7 mouse cellular contexts compared by ENCODE assay signal in the genomic region with DNA sequence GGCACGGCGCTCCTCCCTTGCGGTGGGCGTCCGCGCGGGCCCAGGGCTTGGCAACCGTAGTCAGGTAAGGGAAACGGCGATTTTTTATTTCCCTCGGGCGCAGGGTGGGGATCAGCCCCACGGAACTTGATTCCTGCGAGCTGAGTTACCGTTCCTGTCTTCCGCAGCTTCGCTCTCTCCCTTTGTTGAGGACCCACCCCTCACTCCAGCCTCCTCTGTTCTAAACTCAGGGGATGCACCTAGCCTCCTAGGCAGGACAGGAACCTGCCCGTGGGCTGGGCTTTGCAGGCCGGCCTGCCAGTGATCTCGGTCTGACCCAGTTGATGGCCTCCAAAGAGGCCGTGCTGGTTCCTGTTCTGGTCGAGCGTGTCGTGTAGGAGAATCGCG. TPM values are rescaled to one million over a fixed set of nuclear protein-coding genes. Genes with fewer than 3 reads are reported as not detected.
DNase-seq lines count a peak whose midpoint lies in the region; ATAC-seq and TF ChIP-seq lines count a peak whose summit lies in the region.

No protein-coding gene starts in this region.

- ATAC-seq in lung, postnatal 0 days = no peak
- ATAC-seq in liver, embryonic 11.5 days (replicated peaks; ENCODE audit: low FRiP score) = peak; percentile 22
- no peak for ATAC-seq in stomach, postnatal 0 days (ENCODE audit: low FRiP score, low TSS enrichment)

- no peak for DNase-seq in lung, postnatal 0 days (ENCODE audit: low spot score)
- no peak for DNase-seq in lung, adult 18-20 months
- no peak for DNase-seq in forebrain, embryonic 10.5 days (ENCODE audit: extremely low spot score, low spot score)
- DNase-seq in liver, embryonic 11.5 days (ENCODE audit: low spot score) = no peak
- no peak for DNase-seq in stomach, postnatal 0 days (ENCODE audit: low spot score)
- no peak for DNase-seq in cerebellum, adult 11-12 months
- no peak for DNase-seq in thymus, postnatal 14 days

- TF ChIP-seq EP300 in lung, postnatal 0 days (IDR thresholded peaks at IDR 0.05) = no peak
- no peak for TF ChIP-seq EP300 in stomach, postnatal 0 days (optimal IDR thresholded peaks at IDR 0.05)

- 1% methylated on average over 26 of the region's 26 CpGs for WGBS in lung, postnatal 0 days
- under 1% methylated on average over 26 of the region's 26 CpGs for WGBS in forebrain, embryonic 10.5 days
- under 1% methylated on average over 26 of the region's 26 CpGs for WGBS in liver, embryonic 11.5 days
- under 1% methylated on average over 26 of the region's 26 CpGs for WGBS in stomach, postnatal 0 days

- no peaks in the 10 kb centered on the region for H3K27me3 ChIP-seq in lung, postnatal 0 days (replicated peaks; ENCODE audit: insufficient read depth, low read length)
- no peaks in the 10 kb centered on the region for H3K27me3 ChIP-seq in forebrain, embryonic 10.5 days (ENCODE audit: poor library complexity, severe bottlenecking)
- H3K27me3 ChIP-seq in liver, embryonic 11.5 days (replicated peaks; ENCODE audit: control insufficient read depth, insufficient read depth, low read length) = no peaks in the 10 kb centered on the region
- no peaks in the 10 kb centered on the region for H3K27me3 ChIP-seq in stomach, postnatal 0 days (ENCODE audit: control insufficient read depth, insufficient read depth, low read length)

- H3K4me3 ChIP-seq in lung, postnatal 0 days (ENCODE audit: low read depth, low read length) = peak overlapping the region; percentile 67
- H3K4me3 ChIP-seq in forebrain, embryonic 10.5 days = peak overlapping the region; percentile 96
- peak overlapping the region; percentile 87 for H3K4me3 ChIP-seq in liver, embryonic 11.5 days (ENCODE audit: low read depth, low read length)
- H3K4me3 ChIP-seq in stomach, postnatal 0 days (ENCODE audit: low read depth, low read length) = peak overlapping the region; percentile 72

- peaks cover 7% of the 10 kb centered on the region; the same call in 1 of the 2 replicates for H3K36me3 ChIP-seq in lung, postnatal 0 days (ENCODE audit: insufficient read depth, low read length)
- H3K36me3 ChIP-seq in forebrain, embryonic 10.5 days (replicated peaks) = peaks cover 58% of the 10 kb centered on the region
- H3K36me3 ChIP-seq in liver, embryonic 11.5 days (ENCODE audit: control insufficient read depth, insufficient read depth, low read length) = peaks cover 22% of the 10 kb centered on the region
- H3K36me3 ChIP-seq in stomach, postnatal 0 days (ENCODE audit: control insufficient read depth, insufficient read depth, low read length) = peaks cover 6% of the 10 kb centered on the region; the same call in 1 of the 2 replicates

- 0 out of 2 replicates have a peak overlapping the region, but pooled peaks have one; percentile 93 for H3K27ac ChIP-seq in lung, postnatal 0 days (ENCODE audit: low read length)
- H3K27ac ChIP-seq in forebrain, embryonic 10.5 days = peak overlapping the region; percentile 93
- H3K27ac ChIP-seq in liver, embryonic 11.5 days (ENCODE audit: low read depth, low read length) = peak overlapping the region; percentile 92
- H3K27ac ChIP-seq in stomach, postnatal 0 days (replicated peaks) = peak overlapping the region; percentile 69

- H3K9me3 ChIP-seq in lung, postnatal 0 days (ENCODE audit: low read length) = no peaks in the 10 kb centered on the region
- H3K9me3 ChIP-seq in forebrain, embryonic 10.5 days = no peaks in the 10 kb centered on the region
- no peaks in the 10 kb centered on the region for H3K9me3 ChIP-seq in liver, embryonic 11.5 days (ENCODE audit: control insufficient read depth, low read length)
- no peaks in the 10 kb centered on the region for H3K9me3 ChIP-seq in stomach, postnatal 0 days (ENCODE audit: control insufficient read depth, low read length)

- H3K4me2 ChIP-seq in lung, postnatal 0 days (replicated peaks; ENCODE audit: low read depth, low read length) = peak overlapping the region; percentile 83
- H3K4me2 ChIP-seq in liver, embryonic 11.5 days = peak overlapping the region; percentile 91
- peak overlapping the region; percentile 71 for H3K4me2 ChIP-seq in stomach, postnatal 0 days (replicated peaks; ENCODE audit: low read depth)

- peaks cover 7% of the 10 kb centered on the region for H3K4me1 ChIP-seq in lung, postnatal 0 days (ENCODE audit: insufficient read depth, low read depth, low read length)
- peaks cover 45% of the 10 kb centered on the region for H3K4me1 ChIP-seq in forebrain, embryonic 10.5 days
- peaks cover 15% of the 10 kb centered on the region for H3K4me1 ChIP-seq in liver, embryonic 11.5 days (replicated peaks; ENCODE audit: control insufficient read depth, insufficient read depth, low read length)
- 0 out of 2 replicates have a peak, but pooled peaks cover 4% of the 10 kb centered on the region for H3K4me1 ChIP-seq in stomach, postnatal 0 days (replicated peaks; ENCODE audit: control insufficient read depth, insufficient read depth)

- no peak for TF ChIP-seq CTCF in lung, postnatal 0 days (IDR thresholded peaks at IDR 0.05)
- TF ChIP-seq CTCF in stomach, postnatal 0 days (IDR thresholded peaks at IDR 0.05; ENCODE audit: low read depth) = no peak

- peak overlapping the region; percentile 37; the same call in 1 of the 2 replicates for H3K9ac ChIP-seq in lung, postnatal 0 days (replicated peaks; ENCODE audit: low read depth)
- peak overlapping the region; percentile 92 for H3K9ac ChIP-seq in liver, embryonic 11.5 days (ENCODE audit: low read depth, low read length)
- peak overlapping the region; percentile 41 for H3K9ac ChIP-seq in stomach, postnatal 0 days (ENCODE audit: low read length)

RNA-seq across cellular contexts. Expression of a gene that starts 0.4 kb away (rescaled TPM):
- 22.5 and 25.1 TPM in 2 replicates for polyA plus RNA-seq in lung, postnatal 0 days (2015; fragmentation: Nextera tagmentation; extraction: Ambion mirVana)
- 38.0 and 39.5 TPM in 2 replicates for polyA plus RNA-seq in forebrain, embryonic 10.5 days (2016; fragmentation: Nextera tagmentation; extraction: Ambion mirVana)
- polyA plus RNA-seq in liver, embryonic 11.5 days (2014; fragmentation: Nextera tagmentation; extraction: Ambion mirVana) = 35.7 and 38.0 TPM in 2 replicates
- polyA plus RNA-seq in stomach, postnatal 0 days (2015; fragmentation: Nextera tagmentation; extraction: Ambion mirVana) = 16.7 and 17.4 TPM in 2 replicates

RNA-seq across cellular contexts. Expression of a gene that starts 0.7 kb away (rescaled TPM):
- polyA plus RNA-seq in lung, postnatal 0 days (2015; fragmentation: Nextera tagmentation; extraction: Ambion mirVana) = 12.5 and 14.5 TPM in 2 replicates
- 349 TPM in 2 replicates for polyA plus RNA-seq in forebrain, embryonic 10.5 days (2016; fragmentation: Nextera tagmentation; extraction: Ambion mirVana)
- 229 and 255 TPM in 2 replicates for polyA plus RNA-seq in liver, embryonic 11.5 days (2014; fragmentation: Nextera tagmentation; extraction: Ambion mirVana)
- 33.8 and 44.0 TPM in 2 replicates for polyA plus RNA-seq in stomach, postnatal 0 days (2015; fragmentation: Nextera tagmentation; extraction: Ambion mirVana)

RNA-seq across cellular contexts. Expression of a gene that starts 6.3 kb away (rescaled TPM):
- 81.2 and 85.6 TPM in 2 replicates for polyA plus RNA-seq in lung, postnatal 0 days (2015; fragmentation: Nextera tagmentation; extraction: Ambion mirVana)
- 335 and 357 TPM in 2 replicates for polyA plus RNA-seq in forebrain, embryonic 10.5 days (2016; fragmentation: Nextera tagmentation; extraction: Ambion mirVana)
- 369 and 394 TPM in 2 replicates for polyA plus RNA-seq in liver, embryonic 11.5 days (2014; fragmentation: Nextera tagmentation; extraction: Ambion mirVana)
- polyA plus RNA-seq in stomach, postnatal 0 days (2015; fragmentation: Nextera tagmentation; extraction: Ambion mirVana) = 84.0 and 87.3 TPM in 2 replicates

RNA-seq across cellular contexts. Expression of a gene that starts 28.9 kb away (rescaled TPM):
- polyA plus RNA-seq in lung, postnatal 0 days (2015; fragmentation: Nextera tagmentation; extraction: Ambion mirVana) = 0.37 and 0.41 TPM in 2 replicates
- polyA plus RNA-seq in forebrain, embryonic 10.5 days (2016; fragmentation: Nextera tagmentation; extraction: Ambion mirVana) = 0.41 and 0.52 TPM in 2 replicates
- polyA plus RNA-seq in liver, embryonic 11.5 days (2014; fragmentation: Nextera tagmentation; extraction: Ambion mirVana) = 0.22 and 0.27 TPM in 2 replicates
- 0.25 and 0.42 TPM in 2 replicates for polyA plus RNA-seq in stomach, postnatal 0 days (2015; fragmentation: Nextera tagmentation; extraction: Ambion mirVana)

RNA-seq across cellular contexts. Expression of a gene that starts 29.2 kb away (rescaled TPM):
- 43.9 and 46.1 TPM in 2 replicates for polyA plus RNA-seq in lung, postnatal 0 days (2015; fragmentation: Nextera tagmentation; extraction: Ambion mirVana)
- polyA plus RNA-seq in forebrain, embryonic 10.5 days (2016; fragmentation: Nextera tagmentation; extraction: Ambion mirVana) = 70.0 and 73.0 TPM in 2 replicates
- 62.5 and 63.6 TPM in 2 replicates for polyA plus RNA-seq in liver, embryonic 11.5 days (2014; fragmentation: Nextera tagmentation; extraction: Ambion mirVana)
- 44.9 and 45.0 TPM in 2 replicates for polyA plus RNA-seq in stomach, postnatal 0 days (2015; fragmentation: Nextera tagmentation; extraction: Ambion mirVana)

Comparison
In these comparisons a context has a peak if more than half of its experiments do, and no peak if none do; other contexts are left out.
1. H3K9ac ChIP-seq: peak in every context shown above with its lines; median percentile 92 in liver, embryonic 11.5 days; 41 in stomach, postnatal 0 days; 37 in lung, postnatal 0 days.